Mouse (Mus musculus): ENCODE data around the gene Car2.

GRCm38 (mm10) chr3:14895333-14895732 lies 9.3 kb downstream of the Car2 start:
- no peak for TF ChIP-seq POLR2A (IDR thresholded peaks at IDR 0.05; ENCODE audit: extremely low read depth, insufficient read depth, low read length)
- TF ChIP-seq CTCF (IDR thresholded peaks at IDR 0.05; ENCODE audit: low read depth, low read length) = no peak

Measured in liver, adult 2 months (tissue).